Mouse (Mus musculus) macrophage (primary cell): ENCODE measurements around the gene Grb14. TPM values are rescaled to one million over a fixed set of nuclear protein-coding genes. Genes with fewer than 3 reads are reported as not detected.

ENCODE experiments used
- H3K27ac ChIP-seq: fragments of 350-480 bp; formaldehyde crosslinking; 2 replicates; pipeline ENCODE4 v1.9.0; 2021
- H3K36me3 ChIP-seq: fragments of 350-480 bp; formaldehyde crosslinking; 2 replicates; pipeline ENCODE4 v1.9.0; 2021; ENCODE audit errors: inconsistent target
- H3K4me3 ChIP-seq: fragments of 350-480 bp; formaldehyde crosslinking; 2 replicates; pipeline ENCODE4 v1.9.0; 2021; ENCODE audit errors: inconsistent target
- H3K79me2 ChIP-seq: fragments of 350-480 bp; formaldehyde crosslinking; 2 replicates; pipeline ENCODE4 v1.9.0; 2021; ENCODE audit errors: inconsistent target
- WGBS: methylation state at CpG from one replicate; pipeline ENCODE4 v1.1.7; 2026; ENCODE audit warnings: inconsistent platforms; ENCODE audit not compliant: missing documents; 5-methylcytosine and 5-hydroxymethylcytosine counted together
- polyA plus RNA-seq: library from polyadenylated mRNA; stranded (reverse); fragments of 250-400 nt; gene quantifications from 3 replicates; pipeline ENCODE4 v1.2.4, GENCODE M21; 2018; ENCODE audit warnings: inconsistent platforms
- total RNA-seq, 78 experiments: library from RNA; depleted of rRNA; stranded (reverse); fragments of 250-400 nt; gene quantifications; 1 replicate in 9 of 78; 2 replicates in 24 of 78; 3 replicates in 43 of 78; 4 replicates in 2 of 78; pipeline ENCODE4 v1.2.4; 2018; ENCODE audit warnings: inconsistent platforms in 56 of 78

Gene Grb14
- total RNA-seq (2018; cell fraction: chromatin; rRNA removed): under 1 TPM in 2 of 26 experiments, not detected in 24; 0.62 to 0.98 TPM
- under 1 TPM in 1 of 26 experiments, not detected in 25; 0.11 TPM for total RNA-seq (2018; cell fraction: cytosol; rRNA removed)
- not detected for total RNA-seq (2018; cell fraction: nucleus; rRNA removed)
- not detected in 3 replicates for polyA plus RNA-seq

GRCm38 (mm10) chr2:65024887-65025286 is at the start of gene Grb14:
Gene Grb14, minus strand, starts transcription at chr2:65024987.
- Histone ChIP-seq H3K79me2 (no peaks in the 10 kb centered on the region), H3K27ac (no peak within 1 kb of the TSS), H3K36me3 (no peaks in the 10 kb centered on the region), H3K4me3 (no peak within 1 kb of the TSS)
- 100% methylated on average over 1 of the region's 1 CpGs for WGBS

- WGBS: 91% methylated on average over 3 of the region's 3 CpGs
- H3K4me3 ChIP-seq: no peak overlapping the region
Measured at GRCm38 (mm10) chr2:65072205-65072604, 47.4 kb upstream of the Grb14 start.

GRCm38 (mm10) chr2:65053764-65054163 is 29.0 kb upstream of the Grb14 start:
- 86% methylated on average over 2 of the region's 2 CpGs for WGBS
- H3K27ac ChIP-seq: no peak overlapping the region
- no peak overlapping the region for H3K4me3 ChIP-seq
- no peaks in the 10 kb centered on the region for H3K79me2 ChIP-seq
- H3K36me3 ChIP-seq: no peaks in the 10 kb centered on the region

More at GRCm38 (mm10) chr2:65072205-65072604, 47.4 kb upstream of the Grb14 start:
- Histone ChIP-seq H3K36me3 (no peaks in the 10 kb centered on the region), H3K79me2 (no peaks in the 10 kb centered on the region), H3K27ac (no peak overlapping the region)

- WGBS: 93% methylated on average over 6 of the region's 6 CpGs
- H3K27ac ChIP-seq: no peak overlapping the region
Measured at GRCm38 (mm10) chr2:65052191-65053012, 27.6 kb upstream of the Grb14 start.

GRCm38 (mm10) chr2:65050776-65051175 is 26.0 kb upstream of the Grb14 start:
- no peaks in the 10 kb centered on the region for H3K79me2 ChIP-seq
- no peak overlapping the region for H3K4me3 ChIP-seq
- H3K27ac ChIP-seq: no peak overlapping the region
- 98% methylated on average over 3 of the region's 3 CpGs for WGBS
- no peaks in the 10 kb centered on the region for H3K36me3 ChIP-seq

More at GRCm38 (mm10) chr2:65052191-65053012, 27.6 kb upstream of the Grb14 start:
- Histone ChIP-seq H3K79me2 (no peaks in the 10 kb centered on the region), H3K4me3 (no peak overlapping the region), H3K36me3 (no peaks in the 10 kb centered on the region)

- H3K27ac ChIP-seq: no peak overlapping the region
- H3K36me3 ChIP-seq: no peaks in the 10 kb centered on the region
- WGBS: 86% methylated on average over 6 of the region's 6 CpGs
- H3K79me2 ChIP-seq: no peaks in the 10 kb centered on the region
- no peak overlapping the region for H3K4me3 ChIP-seq
Measured at GRCm38 (mm10) chr2:65048234-65049017, 23.6 kb upstream of the Grb14 start.

GRCm38 (mm10) chr2:65038164-65038563 is 13.4 kb upstream of the Grb14 start:
- WGBS: 72% methylated on average over 3 of the region's 4 CpGs
- no peak overlapping the region for H3K27ac ChIP-seq
- no peaks in the 10 kb centered on the region for H3K36me3 ChIP-seq
- H3K79me2 ChIP-seq: no peaks in the 10 kb centered on the region
- H3K4me3 ChIP-seq: no peak overlapping the region

- WGBS: 86% methylated on average over 8 of the region's 8 CpGs
- H3K79me2 ChIP-seq: no peaks in the 10 kb centered on the region
- no peak overlapping the region for H3K27ac ChIP-seq
- no peak overlapping the region for H3K4me3 ChIP-seq
- H3K36me3 ChIP-seq: no peaks in the 10 kb centered on the region
Measured at GRCm38 (mm10) chr2:65037546-65037945, 12.8 kb upstream of the Grb14 start.

GRCm38 (mm10) chr2:65022363-65023240 is 2.2 kb downstream of the Grb14 start:
- Histone ChIP-seq H3K4me3 (no peak overlapping the region; the same call in 1 of the 2 replicates), H3K27ac (no peak overlapping the region)
- under 1% methylated on average over 58 of the region's 71 CpGs for WGBS

GRCm38 (mm10) chr2:65021691-65022362 is 3.0 kb downstream of the Grb14 start:
- no peaks in the 10 kb centered on the region for H3K36me3 ChIP-seq
- no peak overlapping the region for H3K4me3 ChIP-seq
- H3K79me2 ChIP-seq: no peaks in the 10 kb centered on the region
- no peak overlapping the region for H3K27ac ChIP-seq
- WGBS: 31% methylated on average over 15 of the region's 15 CpGs

More at GRCm38 (mm10) chr2:65022363-65023240, 2.2 kb downstream of the Grb14 start:
- H3K79me2 ChIP-seq: no peaks in the 10 kb centered on the region
- H3K36me3 ChIP-seq: no peaks in the 10 kb centered on the region

GRCm38 (mm10) chr2:65017375-65017774 is 7.4 kb downstream of the Grb14 start:
- H3K27ac ChIP-seq: no peak overlapping the region
- H3K36me3 ChIP-seq: no peaks in the 10 kb centered on the region
- H3K4me3 ChIP-seq: no peak overlapping the region
- 56% methylated on average over 2 of the region's 2 CpGs for WGBS
- no peaks in the 10 kb centered on the region for H3K79me2 ChIP-seq

GRCm38 (mm10) chr2:65014552-65014951 is 10.2 kb downstream of the Grb14 start:
- Histone ChIP-seq H3K27ac (no peak overlapping the region), H3K79me2 (no peaks in the 10 kb centered on the region), H3K36me3 (no peaks in the 10 kb centered on the region), H3K4me3 (no peak overlapping the region)
- WGBS: 94% methylated on average over 3 of the region's 3 CpGs

GRCm38 (mm10) chr2:65010105-65010504 is 14.7 kb downstream of the Grb14 start:
- Histone ChIP-seq H3K4me3 (no peak overlapping the region), H3K79me2 (no peaks in the 10 kb centered on the region), H3K27ac (no peak overlapping the region), H3K36me3 (no peaks in the 10 kb centered on the region)
- WGBS: 43% methylated on average over 3 of the region's 3 CpGs
